Mouse (Mus musculus) hindbrain, embryonic 11.5 days (tissue): ENCODE results near the gene Sco1. TPM values are rescaled to one million over a fixed set of nuclear protein-coding genes. Genes with fewer than 3 reads are reported as not detected.
A peak's percentile ranks its signal among the peaks of the same experiment; 100 is the strongest.
"Not testable (repeated sequence)": the region's sequence is repeated elsewhere in the genome, so short reads cannot be mapped to it uniquely, and the experiment has no call there.

Experiments used
- ATAC-seq: fragments of 200-750 bp; cut with Nextera tagmentation; 2 replicates; pipeline ENCODE4 v1.8.0; 2017; ENCODE audit warnings: mild to moderate bottlenecking, moderate TSS enrichment, moderate library complexity; ENCODE audit not compliant: low FRiP score
- DNase-seq: peaks from one replicate; pipeline ENCODE4 v3.0.0-alpha.2; 2015; ENCODE audit warnings: low spot score
- H3K27ac ChIP-seq: fragments of 300-500 bp; sonication (generic); 2 replicates; pipeline ENCODE4 v1.5.1; 2014; ENCODE audit warnings: mild to moderate bottlenecking, low read depth, low read length
- H3K27me3 ChIP-seq: fragments of 300-500 bp; sonication (generic); 2 replicates; pipeline ENCODE4 v1.6.1; 2014; ENCODE audit warnings: mild to moderate bottlenecking, low read length, moderate library complexity, mixed read lengths; ENCODE audit not compliant: control insufficient read depth, insufficient read depth
- H3K36me3 ChIP-seq: fragments of 300-500 bp; sonication (generic); 2 replicates; pipeline ENCODE4 v1.6.1; 2014; ENCODE audit warnings: mild to moderate bottlenecking, low read length, moderate library complexity, mixed read lengths; ENCODE audit not compliant: control insufficient read depth, insufficient read depth
- H3K4me1 ChIP-seq: fragments of 300-500 bp; sonication (generic); replicated peaks from 2 replicates; pipeline ENCODE4 v1.6.1; 2014; ENCODE audit warnings: low read length, mixed read lengths; ENCODE audit not compliant: control insufficient read depth, insufficient read depth
- H3K4me2 ChIP-seq: fragments of 300-500 bp; sonication (generic); replicated peaks from 2 replicates; pipeline ENCODE4 v1.6.1; 2014; ENCODE audit warnings: mild to moderate bottlenecking, low read depth, low read length
- H3K4me3 ChIP-seq: fragments of 300-500 bp; sonication (generic); 2 replicates; pipeline ENCODE4 v1.5.1; 2014; ENCODE audit warnings: low read depth, low read length
- H3K9ac ChIP-seq: fragments of 300-500 bp; sonication (generic); 2 replicates; pipeline ENCODE4 v1.6.1; 2014; ENCODE audit warnings: low read depth, low read length
- H3K9me3 ChIP-seq: fragments of 300-500 bp; sonication (generic); 2 replicates; pipeline ENCODE4 v1.6.1; 2016; ENCODE audit warnings: low read length; ENCODE audit not compliant: control insufficient read depth
- WGBS: fragments of 180-500 bp; shearing (Covaris S2); extraction: QIAGEN DNeasy Blood & Tissue Kit; methylation state at CpG from one replicate; pipeline ENCODE4 v1.1.7; 2014; 5-methylcytosine and 5-hydroxymethylcytosine counted together
- polyA plus RNA-seq: library from polyadenylated mRNA; unstranded; fragments of >200 nt; fragmentation: Nextera tagmentation; extraction: Ambion mirVana; gene quantifications from 2 replicates; pipeline ENCODE4 v1.2.1, GENCODE M21; 2014

The Sco1 gene
- polyA plus RNA-seq, 1 experiment from 2014 or later: 20.0 TPM

GRCm38 (mm10) chr11:67085489-67085888 is 33.0 kb downstream of the Sco1 start:
- H3K27ac ChIP-seq: no peak overlapping the region
- H3K9ac ChIP-seq: no peak overlapping the region
- DNase-seq: peak; percentile 85
- H3K4me2 ChIP-seq: no peak overlapping the region
- WGBS: 7% methylated on average over 6 of the region's 6 CpGs
- H3K9me3 ChIP-seq: no peaks in the 10 kb centered on the region
- H3K36me3 ChIP-seq: no peaks in the 10 kb centered on the region
- H3K4me3 ChIP-seq: no peak overlapping the region
- H3K4me1 ChIP-seq: no peaks in the 10 kb centered on the region
- no peak for ATAC-seq
- H3K27me3 ChIP-seq: peaks cover 12% of the 10 kb centered on the region

GRCm38 (mm10) chr11:67086467-67087164 is 34.1 kb downstream of the Sco1 start:
- ATAC-seq (no peak), DNase-seq (no peak)
- Histone ChIP-seq H3K4me1 (no peaks in the 10 kb centered on the region), H3K4me3 (no peak overlapping the region), H3K9ac (no peak overlapping the region), H3K36me3 (no peaks in the 10 kb centered on the region), H3K9me3 (no peaks in the 10 kb centered on the region), H3K27me3 (peaks cover 12% of the 10 kb centered on the region), H3K4me2 (no peak overlapping the region), H3K27ac (no peak overlapping the region)
- WGBS: 54% methylated on average over 9 of the region's 9 CpGs

- Histone ChIP-seq H3K4me1 (no peaks in the 10 kb centered on the region), H3K4me3 (no peak overlapping the region), H3K36me3 (no peaks in the 10 kb centered on the region), H3K4me2 (no peak overlapping the region), H3K27ac (no peak overlapping the region), H3K27me3 (peaks cover 12% of the 10 kb centered on the region), H3K9ac (no peak overlapping the region), H3K9me3 (no peaks in the 10 kb centered on the region)
- ATAC-seq (no peak), DNase-seq (no peak)
- 86% methylated on average over 12 of the region's 12 CpGs for whole genome bisulfite sequencing
These were observed 34.8 kb downstream of the Sco1 start for GRCm38 (mm10) chr11:67087225-67087624.

GRCm38 (mm10) chr11:67092354-67092753 is 39.9 kb downstream of the Sco1 start:
- not testable (repeated sequence) for H3K4me2 ChIP-seq, H3K27me3 ChIP-seq, H3K4me1 ChIP-seq, H3K9ac ChIP-seq, H3K4me3 ChIP-seq, H3K27ac ChIP-seq, ATAC-seq, H3K36me3 ChIP-seq, H3K9me3 ChIP-seq, DNase-seq
- 93% methylated on average over 12 of the region's 12 CpGs for WGBS

GRCm38 (mm10) chr11:67093201-67093600 is 40.7 kb downstream of the Sco1 start:
- Histone ChIP-seq H3K9ac (no peak overlapping the region), H3K27me3 (no peaks in the 10 kb centered on the region)
- no peak for DNase-seq

GRCm38 (mm10) chr11:67093652-67094051 is 41.2 kb downstream of the Sco1 start:
- Histone ChIP-seq H3K27ac (no peak overlapping the region), H3K27me3 (no peaks in the 10 kb centered on the region), H3K4me2 (no peak overlapping the region), H3K4me3 (no peak overlapping the region), H3K4me1 (no peaks in the 10 kb centered on the region), H3K9ac (no peak overlapping the region), H3K9me3 (no peaks in the 10 kb centered on the region), H3K36me3 (no peaks in the 10 kb centered on the region)
- WGBS: 97% methylated on average over 5 of the region's 5 CpGs
- DNase-seq (no peak), ATAC-seq (no peak)

More at GRCm38 (mm10) chr11:67093201-67093600, 40.7 kb downstream of the Sco1 start:
- H3K9me3 ChIP-seq: no peaks in the 10 kb centered on the region
- H3K36me3 ChIP-seq: no peaks in the 10 kb centered on the region
- no peaks in the 10 kb centered on the region for H3K4me1 ChIP-seq
- ATAC-seq: no peak
- no peak overlapping the region for H3K27ac ChIP-seq
- 79% methylated on average over 9 of the region's 9 CpGs for whole genome bisulfite sequencing
- no peak overlapping the region for H3K4me3 ChIP-seq
- H3K4me2 ChIP-seq: no peak overlapping the region

GRCm38 (mm10) chr11:67094470-67094869 is 42.0 kb downstream of the Sco1 start:
- Histone ChIP-seq H3K27me3 (no peaks in the 10 kb centered on the region), H3K9ac (no peak overlapping the region), H3K27ac (no peak overlapping the region), H3K4me2 (no peak overlapping the region), H3K4me1 (no peaks in the 10 kb centered on the region), H3K9me3 (no peaks in the 10 kb centered on the region), H3K4me3 (no peak overlapping the region), H3K36me3 (no peaks in the 10 kb centered on the region)
- 69% methylated on average over 29 of the region's 29 CpGs for WGBS
- ATAC-seq (no peak), DNase-seq (no peak)

- WGBS: 94% methylated on average over 10 of the region's 10 CpGs
- DNase-seq (no peak), ATAC-seq (no peak)
- H3K4me2 ChIP-seq: no peak overlapping the region
- H3K36me3 ChIP-seq: no peaks in the 10 kb centered on the region
- no peak overlapping the region for H3K9ac ChIP-seq
- H3K9me3 ChIP-seq: no peaks in the 10 kb centered on the region
- no peaks in the 10 kb centered on the region for H3K4me1 ChIP-seq
- no peak overlapping the region for H3K27ac ChIP-seq
- no peak overlapping the region for H3K4me3 ChIP-seq
- H3K27me3 ChIP-seq: no peaks in the 10 kb centered on the region
These were observed 45.2 kb downstream of the Sco1 start for GRCm38 (mm10) chr11:67097709-67098108.

GRCm38 (mm10) chr11:67098427-67098826 is 46.0 kb downstream of the Sco1 start:
- H3K4me3 ChIP-seq: no peak overlapping the region
- no peak overlapping the region for H3K9ac ChIP-seq
- WGBS: 90% methylated on average over 11 of the region's 11 CpGs
- no peak for ATAC-seq
- DNase-seq: no peak
- H3K4me1 ChIP-seq: no peaks in the 10 kb centered on the region
- H3K27me3 ChIP-seq: no peaks in the 10 kb centered on the region
- no peak overlapping the region for H3K4me2 ChIP-seq
- H3K36me3 ChIP-seq: no peaks in the 10 kb centered on the region
- no peaks in the 10 kb centered on the region for H3K9me3 ChIP-seq
- no peak overlapping the region for H3K27ac ChIP-seq
